Mouse (Mus musculus): ENCODE measurements around the gene Tmem150a. TPM values are rescaled to one million over a fixed set of nuclear protein-coding genes. Genes with fewer than 3 reads are reported as not detected.

The Tmem150a gene
- total RNA-seq, 1 experiment from 2014 or later: 1.2 TPM

DNA sequence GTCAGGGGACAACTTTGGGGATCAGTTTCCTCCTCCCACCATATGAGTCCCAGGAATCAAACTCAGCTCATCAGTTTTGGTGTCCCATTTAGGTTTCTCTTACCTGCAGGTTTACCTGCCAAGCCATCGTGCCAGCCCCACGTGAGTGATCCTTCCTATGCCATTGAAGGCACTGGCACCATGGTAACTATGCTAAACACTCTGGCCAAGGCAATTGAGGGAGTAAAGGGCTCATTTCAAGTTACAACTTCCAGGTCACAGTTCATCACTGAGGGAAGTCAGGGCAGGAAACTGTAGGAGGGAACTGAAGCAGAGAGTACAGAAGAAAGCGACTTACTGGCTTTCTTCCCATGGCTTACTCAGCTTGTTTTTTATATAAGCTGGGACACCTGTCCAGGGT is 11.1 kb downstream of the Tmem150a start:
- ATAC-seq (replicated peaks in 1 of 2; ENCODE audit: insufficient read depth in 1 of 2, low FRiP score in 2 of 2, low TSS enrichment in 1 of 2, low read depth in 1 of 2, poor library complexity in 2 of 2, severe bottlenecking in 2 of 2): no peak

GRCm38 (mm10) chr6:72366844-72367443 is 11.7 kb downstream of the Tmem150a start, which contains the start of gene Rnf181:
Rnf181 (minus strand) TSS chr6:72366956.
- ATAC-seq (replicated peaks in 1 of 2; ENCODE audit: insufficient read depth in 1 of 2, low FRiP score in 2 of 2, low TSS enrichment in 1 of 2, low read depth in 1 of 2, poor library complexity in 2 of 2, severe bottlenecking in 2 of 2): no peak

DNA sequence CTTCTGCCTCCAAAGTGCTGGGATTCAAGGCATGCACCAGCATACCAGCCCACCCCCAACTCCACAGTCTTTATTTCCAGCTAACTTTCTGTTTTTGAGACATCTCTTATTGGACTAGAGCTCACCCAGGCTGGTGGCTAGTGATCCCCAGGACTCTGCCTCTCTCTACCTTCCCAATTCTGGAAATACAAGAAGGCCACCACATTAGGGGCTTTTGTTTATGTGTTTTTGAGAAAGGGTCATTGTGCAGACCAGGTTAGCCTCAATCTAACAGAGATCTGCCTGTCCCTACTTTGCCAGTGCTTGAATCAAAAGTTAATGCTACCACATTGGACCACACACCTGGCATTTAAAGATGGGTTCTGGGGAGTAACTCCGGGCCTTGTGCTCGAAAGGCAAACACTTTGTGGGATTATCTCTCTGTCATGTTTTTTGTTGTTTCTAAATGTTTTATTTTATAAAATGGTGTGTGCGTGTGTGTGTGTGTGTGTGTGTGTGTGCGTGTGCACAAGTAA is 12.3 kb downstream of the Tmem150a start:
- ATAC-seq (replicated peaks in 1 of 2; ENCODE audit: insufficient read depth in 1 of 2, low FRiP score in 2 of 2, low TSS enrichment in 1 of 2, low read depth in 1 of 2, poor library complexity in 2 of 2, severe bottlenecking in 2 of 2): no peak

DNA sequence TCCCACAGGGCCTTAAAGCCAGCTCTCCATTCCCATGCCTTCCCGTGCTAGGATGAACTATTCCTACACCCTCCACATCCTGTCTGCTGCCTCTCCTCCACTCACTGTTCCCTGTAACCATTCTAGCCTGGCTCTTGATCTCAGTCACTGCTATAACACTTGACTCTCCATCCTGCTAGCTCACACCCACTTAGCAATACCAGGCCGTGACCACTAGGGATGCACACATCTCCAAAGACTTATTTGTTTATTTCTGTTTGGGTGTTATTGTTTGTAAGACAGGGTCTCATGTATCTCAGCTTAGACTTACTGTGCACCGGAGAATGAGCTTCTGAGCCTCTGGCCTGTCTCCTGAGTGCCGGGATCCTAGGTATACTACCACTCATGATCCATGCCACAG is 14.3 kb downstream of the Tmem150a start:
- no peak; a peak in 1 of 4 replicates for ATAC-seq (replicated peaks in 1 of 2; ENCODE audit: insufficient read depth in 1 of 2, low FRiP score in 2 of 2, low TSS enrichment in 1 of 2, low read depth in 1 of 2, poor library complexity in 2 of 2, severe bottlenecking in 2 of 2)

DNA sequence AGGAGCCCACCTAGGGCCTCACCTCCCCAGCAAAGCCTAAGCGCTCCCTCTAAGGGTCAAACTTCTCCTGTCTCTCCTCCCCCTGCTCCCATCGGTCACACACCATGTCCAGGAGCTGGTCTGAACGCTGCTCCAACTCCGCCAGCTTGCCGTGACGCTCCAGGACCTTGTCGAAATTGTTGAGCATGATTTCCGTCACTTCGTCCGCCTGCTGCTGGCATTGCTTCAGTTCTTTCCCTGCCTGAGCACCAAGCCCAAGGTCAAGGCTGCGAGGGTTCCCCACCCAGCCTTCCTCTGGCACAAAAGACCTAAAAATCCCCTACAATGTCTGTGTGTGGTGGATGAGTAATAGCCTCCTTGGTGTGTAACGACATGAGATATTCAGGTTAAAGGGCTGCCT is 14.8 kb downstream of the Tmem150a start:
- ATAC-seq (replicated peaks in 1 of 2; ENCODE audit: insufficient read depth in 1 of 2, low FRiP score in 2 of 2, low TSS enrichment in 1 of 2, low read depth in 1 of 2, poor library complexity in 2 of 2, severe bottlenecking in 2 of 2): no peak

GRCm38 (mm10) chr6:72371147-72371546 is 15.9 kb downstream of the Tmem150a start:
- ATAC-seq (replicated peaks in 1 of 2; ENCODE audit: insufficient read depth in 1 of 2, low FRiP score in 2 of 2, low TSS enrichment in 1 of 2, low read depth in 1 of 2, poor library complexity in 2 of 2, severe bottlenecking in 2 of 2): no peak

DNA sequence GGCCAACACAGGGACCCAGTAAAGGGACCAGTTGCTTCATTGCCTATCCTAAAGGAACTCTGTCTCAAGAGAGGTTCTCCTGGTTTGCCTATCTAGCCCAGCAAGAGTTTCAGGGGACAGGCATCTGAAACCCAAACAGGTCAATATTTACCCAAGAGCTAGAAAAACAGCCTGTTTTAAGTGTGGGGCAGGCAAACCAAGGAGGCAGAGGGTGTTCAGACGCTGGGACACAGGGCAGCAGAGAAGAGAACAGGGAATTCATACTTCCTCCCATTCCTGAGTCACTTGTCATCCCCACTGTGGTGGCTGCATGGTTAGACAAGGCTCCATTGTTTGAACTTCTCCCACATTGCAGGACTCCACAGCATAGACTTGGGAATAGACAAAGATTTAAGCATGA is 16.3 kb downstream of the Tmem150a start:
- no peak for ATAC-seq (replicated peaks in 1 of 2; ENCODE audit: insufficient read depth in 1 of 2, low FRiP score in 2 of 2, low TSS enrichment in 1 of 2, low read depth in 1 of 2, poor library complexity in 2 of 2, severe bottlenecking in 2 of 2)

GRCm38 (mm10) chr6:72373184-72373583 is 17.9 kb downstream of the Tmem150a start:
- ATAC-seq (replicated peaks in 1 of 2; ENCODE audit: insufficient read depth in 1 of 2, low FRiP score in 2 of 2, low TSS enrichment in 1 of 2, low read depth in 1 of 2, poor library complexity in 2 of 2, severe bottlenecking in 2 of 2): no peak

GRCm38 (mm10) chr6:72374206-72374605 is 19.0 kb downstream of the Tmem150a start:
- ATAC-seq (replicated peaks in 1 of 2; ENCODE audit: insufficient read depth in 1 of 2, low FRiP score in 2 of 2, low TSS enrichment in 1 of 2, low read depth in 1 of 2, poor library complexity in 2 of 2, severe bottlenecking in 2 of 2): no peak

DNA sequence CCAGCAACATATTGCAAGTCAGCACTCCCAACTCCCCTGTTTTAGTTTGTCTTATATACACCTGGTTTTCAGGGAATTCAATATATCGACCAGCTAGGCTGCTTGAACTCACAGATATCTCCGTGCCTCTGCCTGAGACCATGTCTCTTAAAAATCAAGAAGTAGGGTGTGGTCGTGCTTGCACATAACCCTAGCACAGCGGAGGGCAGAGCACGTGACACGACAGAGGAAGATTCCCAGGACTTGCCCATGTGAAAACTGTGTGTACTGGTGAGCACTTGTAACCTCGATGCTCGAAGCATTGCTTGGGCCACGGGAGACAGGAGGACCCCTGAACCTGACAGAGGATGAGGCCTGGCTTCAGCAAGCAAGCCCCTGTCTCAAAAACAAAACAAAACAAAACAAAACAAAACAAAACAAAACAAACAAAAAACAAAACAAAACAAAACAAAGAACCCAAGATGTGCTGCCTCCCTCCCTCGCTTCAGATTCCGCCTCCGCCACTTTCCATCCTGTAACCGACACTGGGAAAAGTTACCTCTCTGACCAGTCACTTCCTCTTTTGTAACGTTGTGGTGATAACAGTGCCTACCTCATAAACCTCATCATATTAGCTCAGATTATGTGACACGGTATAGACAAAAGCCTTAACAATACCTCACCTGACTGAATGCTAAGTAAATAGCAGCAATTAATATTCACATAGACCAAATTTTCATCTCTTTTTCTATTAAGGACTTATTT is 19.7 kb downstream of the Tmem150a start:
- ATAC-seq (replicated peaks in 1 of 2; ENCODE audit: insufficient read depth in 1 of 2, low FRiP score in 2 of 2, low TSS enrichment in 1 of 2, low read depth in 1 of 2, poor library complexity in 2 of 2, severe bottlenecking in 2 of 2): peak; percentile 68 to 72

- no peak for ATAC-seq (replicated peaks in 1 of 2; ENCODE audit: insufficient read depth in 1 of 2, low FRiP score in 2 of 2, low TSS enrichment in 1 of 2, low read depth in 1 of 2, poor library complexity in 2 of 2, severe bottlenecking in 2 of 2)
These were observed 23.4 kb downstream of the Tmem150a start for GRCm38 (mm10) chr6:72378510-72379234.

- ATAC-seq (replicated peaks in 1 of 2; ENCODE audit: insufficient read depth in 1 of 2, low FRiP score in 2 of 2, low TSS enrichment in 1 of 2, low read depth in 1 of 2, poor library complexity in 2 of 2, severe bottlenecking in 2 of 2): peak; percentile 35 to 46
These were observed 24.3 kb downstream of the Tmem150a start for GRCm38 (mm10) chr6:72379377-72380130.

- ATAC-seq (replicated peaks in 1 of 2; ENCODE audit: insufficient read depth in 1 of 2, low FRiP score in 2 of 2, low TSS enrichment in 1 of 2, low read depth in 1 of 2, poor library complexity in 2 of 2, severe bottlenecking in 2 of 2): peak; percentile 63 to 76
These were observed 25.0 kb downstream of the Tmem150a start, which contains the start of gene Vamp5 for GRCm38 (mm10) chr6:72380131-72380770. Vamp5 (minus strand) TSS chr6:72380468.

GRCm38 (mm10) chr6:72382494-72382893 is 27.2 kb downstream of the Tmem150a start:
- ATAC-seq (replicated peaks in 1 of 2; ENCODE audit: insufficient read depth in 1 of 2, low FRiP score in 2 of 2, low TSS enrichment in 1 of 2, low read depth in 1 of 2, poor library complexity in 2 of 2, severe bottlenecking in 2 of 2): no peak

DNA sequence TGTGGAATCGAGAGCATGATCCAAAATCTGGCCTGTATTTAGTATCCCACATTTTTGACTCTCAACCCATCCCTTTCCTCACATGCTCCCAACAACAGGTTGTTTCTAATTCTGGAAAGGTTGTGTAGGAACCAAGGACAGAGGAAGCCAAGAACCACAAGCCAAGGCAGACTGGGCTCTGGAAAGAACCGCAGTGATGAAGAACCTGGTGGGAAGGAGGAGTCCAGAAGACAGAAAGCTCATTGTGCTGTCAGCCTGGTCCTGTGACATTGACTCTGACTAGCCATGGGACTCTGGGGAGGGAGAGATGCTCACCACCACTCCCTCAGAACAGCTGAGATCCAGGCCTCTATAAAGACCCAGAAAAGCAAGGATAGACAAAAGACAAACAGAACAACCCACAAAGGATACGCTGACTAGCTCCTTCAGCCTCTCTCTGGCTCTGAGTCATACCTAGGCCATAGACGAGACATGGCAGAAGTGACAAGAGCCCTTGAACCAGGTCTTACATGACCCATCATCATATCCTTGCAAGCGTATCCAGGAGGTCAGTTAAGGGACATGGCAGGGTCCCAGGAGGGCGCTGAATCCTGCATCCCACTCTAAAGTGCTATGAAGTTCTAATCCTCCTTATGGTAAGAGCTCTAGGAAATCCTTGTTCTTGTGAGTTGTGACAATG is 28.0 kb downstream of the Tmem150a start:
- no peak for ATAC-seq (replicated peaks in 1 of 2; ENCODE audit: insufficient read depth in 1 of 2, low FRiP score in 2 of 2, low TSS enrichment in 1 of 2, low read depth in 1 of 2, poor library complexity in 2 of 2, severe bottlenecking in 2 of 2)

GRCm38 (mm10) chr6:72383952-72384351 is 28.7 kb downstream of the Tmem150a start:
- no peak for ATAC-seq (replicated peaks in 1 of 2; ENCODE audit: insufficient read depth in 1 of 2, low FRiP score in 2 of 2, low TSS enrichment in 1 of 2, low read depth in 1 of 2, poor library complexity in 2 of 2, severe bottlenecking in 2 of 2)
